Mouse (Mus musculus): ENCODE measurements around the gene Lrrc4. TPM values are rescaled to one million over a fixed set of nuclear protein-coding genes. Genes with fewer than 3 reads are reported as not detected.
A peak's percentile ranks its signal among the peaks of the same experiment; 100 is the strongest.

The Lrrc4 gene
- polyA plus RNA-seq, 1 experiment from 2014 or later = 5.6 TPM

DNA sequence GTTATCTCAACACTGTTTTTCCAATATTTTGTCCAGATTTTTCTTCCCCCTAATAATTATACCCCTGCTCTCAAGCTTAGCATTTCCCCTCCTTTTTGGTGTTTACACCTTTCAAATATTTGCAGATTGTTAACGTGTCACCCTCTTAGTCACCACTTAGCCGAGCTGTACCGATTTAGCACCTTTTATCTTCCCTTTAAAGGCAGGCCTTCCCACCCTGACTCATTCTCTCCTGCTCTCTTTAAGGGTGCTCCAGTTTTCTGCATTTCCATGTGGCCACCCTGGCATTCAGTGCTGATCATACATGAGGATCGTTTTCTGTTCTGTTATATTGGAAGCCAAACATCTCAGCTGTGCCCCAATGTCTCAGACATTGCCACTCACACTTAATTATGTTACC is 41.9 kb downstream of the Lrrc4 start:
- ATAC-seq (ENCODE audit: low FRiP score) = no peak
- Histone ChIP-seq H3K36me3 (no peaks in the 10 kb centered on the region), H3K27ac (no peak overlapping the region), H3K9ac (no peak overlapping the region), H3K4me2 (no peak overlapping the region), H3K9me3 (no peaks in the 10 kb centered on the region), H3K27me3 (no peaks in the 10 kb centered on the region), H3K4me1 (replicated peaks) (peaks cover 30% of the 10 kb centered on the region), H3K4me3 (no peak overlapping the region)
- WGBS = 91% methylated on average over 4 of the region's 4 CpGs

DNA sequence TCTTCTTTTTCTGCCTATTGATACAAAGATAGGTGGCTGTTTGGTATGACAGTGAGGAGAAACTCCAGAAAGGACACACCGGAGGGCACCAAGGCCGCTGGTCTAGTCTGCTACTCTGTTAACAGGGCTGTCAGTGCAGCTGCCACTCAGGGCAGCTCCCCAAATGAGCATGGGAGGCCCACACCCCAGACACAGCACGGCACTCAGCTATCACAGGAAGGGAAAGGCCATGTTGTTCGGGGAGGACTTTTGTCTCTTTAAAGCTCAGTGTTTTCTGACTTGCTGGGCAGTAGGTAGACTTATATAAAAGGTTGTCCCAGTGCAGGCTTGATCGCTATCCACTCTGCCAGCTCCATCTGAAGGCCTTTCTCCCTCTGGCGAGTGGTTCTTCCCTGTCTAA is 44.4 kb downstream of the Lrrc4 start:
- WGBS = 61% methylated on average over 6 of the region's 6 CpGs

DNA sequence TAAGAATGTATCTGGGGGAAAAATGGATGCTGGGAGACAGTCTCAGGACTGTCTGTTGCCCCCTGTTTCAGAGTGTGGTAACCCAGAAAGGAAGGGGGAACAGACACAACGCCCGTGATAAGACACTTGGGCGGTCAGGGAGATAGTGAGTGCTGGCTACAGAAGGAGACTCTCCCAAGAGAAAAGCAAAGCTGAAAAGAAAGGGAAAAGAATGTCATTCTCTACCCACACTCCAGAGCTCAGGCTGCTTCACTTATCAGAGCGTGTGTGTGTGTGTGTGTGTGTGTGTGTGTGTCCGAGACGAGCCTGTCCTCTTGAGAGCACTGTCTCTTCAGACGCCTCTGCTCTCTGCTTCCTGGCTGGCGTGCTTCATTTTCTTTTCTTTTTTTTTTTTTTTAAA is 45.8 kb downstream of the Lrrc4 start:
- peaks cover 48% of the 10 kb centered on the region for H3K4me1 ChIP-seq (replicated peaks)
- ATAC-seq (ENCODE audit: low FRiP score) = no peak
- WGBS = 70% methylated on average over 8 of the region's 8 CpGs

More for the DNA sequence above, 44.4 kb downstream of the Lrrc4 start:
- no peak overlapping the region for H3K4me2 ChIP-seq
- no peaks in the 10 kb centered on the region for H3K27me3 ChIP-seq
- H3K27ac ChIP-seq = no peak overlapping the region
- no peak overlapping the region for H3K9ac ChIP-seq
- no peaks in the 10 kb centered on the region for H3K36me3 ChIP-seq
- H3K9me3 ChIP-seq = no peaks in the 10 kb centered on the region
- H3K4me1 ChIP-seq (replicated peaks) = peaks cover 45% of the 10 kb centered on the region
- no peak for ATAC-seq (ENCODE audit: low FRiP score)
- no peak overlapping the region for H3K4me3 ChIP-seq

DNA sequence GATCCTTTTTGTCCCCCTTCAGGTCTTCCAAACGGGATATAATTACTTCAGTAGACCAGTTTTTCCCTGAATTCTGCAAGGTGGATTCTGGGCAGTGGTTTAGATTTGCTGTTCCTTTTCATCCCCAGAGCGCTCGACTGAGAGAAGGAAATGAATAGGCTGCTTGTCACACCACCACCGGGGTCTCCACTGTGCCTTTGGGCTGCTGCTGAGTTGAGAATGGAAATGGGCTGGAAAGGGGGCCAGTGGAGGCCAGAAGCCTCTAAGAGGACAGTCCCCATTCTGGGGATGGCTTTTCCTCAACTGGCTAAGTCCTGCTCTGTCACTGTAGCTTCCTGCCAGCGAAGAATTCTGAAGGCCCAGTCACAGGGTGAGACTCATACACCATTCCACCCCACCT is 47.6 kb downstream of the Lrrc4 start:
- Histone ChIP-seq H3K4me3 (no peak overlapping the region), H3K4me1 (replicated peaks) (peaks cover 42% of the 10 kb centered on the region), H3K27ac (peak overlapping the region; percentile 32; the same call in 1 of the 2 replicates), H3K4me2 (no peak overlapping the region), H3K9ac (no peak overlapping the region), H3K36me3 (no peaks in the 10 kb centered on the region), H3K27me3 (no peaks in the 10 kb centered on the region), H3K9me3 (no peaks in the 10 kb centered on the region)
- WGBS = 36% methylated on average over 5 of the region's 5 CpGs
- ATAC-seq (ENCODE audit: low FRiP score) = no peak

More for the DNA sequence above, 45.8 kb downstream of the Lrrc4 start:
- Histone ChIP-seq H3K9ac (no peak overlapping the region), H3K4me3 (no peak overlapping the region), H3K9me3 (no peaks in the 10 kb centered on the region), H3K27me3 (no peaks in the 10 kb centered on the region), H3K27ac (no peak overlapping the region), H3K36me3 (no peaks in the 10 kb centered on the region), H3K4me2 (no peak overlapping the region)

- Histone ChIP-seq H3K9ac (no peak overlapping the region), H3K4me2 (no peak overlapping the region), H3K4me1 (replicated peaks) (peaks cover 36% of the 10 kb centered on the region), H3K9me3 (no peaks in the 10 kb centered on the region), H3K27ac (peak overlapping the region; percentile 40; the same call in 1 of the 2 replicates), H3K27me3 (no peaks in the 10 kb centered on the region), H3K36me3 (no peaks in the 10 kb centered on the region), H3K4me3 (no peak overlapping the region)
- 38% methylated on average over 4 of the region's 4 CpGs for WGBS
- 0 out of 2 replicates have a peak, but pooled peaks have one; percentile 21 for ATAC-seq (ENCODE audit: low FRiP score)
These were observed 48.4 kb downstream of the Lrrc4 start for GRCm38 (mm10) chr6:28783082-28783647.

DNA sequence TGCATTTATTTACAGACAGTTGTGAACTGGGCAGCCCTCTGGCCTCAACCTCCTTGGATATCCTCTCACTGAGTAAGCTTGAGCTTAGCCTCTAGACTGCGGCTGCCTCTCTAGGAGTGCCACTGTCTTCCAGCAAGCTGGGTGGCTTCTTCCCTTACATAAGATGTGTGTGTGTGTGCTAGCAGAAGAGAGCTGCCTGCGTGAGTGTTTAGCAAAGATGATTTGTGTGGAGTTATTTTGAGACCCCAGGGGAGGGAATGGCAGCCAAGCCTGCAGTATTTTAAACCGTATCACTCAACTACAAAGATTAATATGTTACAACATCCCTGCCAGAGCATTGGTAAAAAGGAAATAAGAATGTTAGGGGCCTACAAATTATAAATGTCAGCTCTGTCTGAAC is 49.9 kb downstream of the Lrrc4 start:
- Histone ChIP-seq H3K27ac (0 out of 2 replicates have a peak overlapping the region, but pooled peaks have one; percentile 44), H3K27me3 (no peaks in the 10 kb centered on the region), H3K4me3 (no peak overlapping the region), H3K36me3 (no peaks in the 10 kb centered on the region), H3K9ac (no peak overlapping the region), H3K4me2 (no peak overlapping the region), H3K4me1 (replicated peaks) (peaks cover 32% of the 10 kb centered on the region), H3K9me3 (no peaks in the 10 kb centered on the region)
- 63% methylated on average over 3 of the region's 3 CpGs for WGBS
- no peak for ATAC-seq (ENCODE audit: low FRiP score)

DNA sequence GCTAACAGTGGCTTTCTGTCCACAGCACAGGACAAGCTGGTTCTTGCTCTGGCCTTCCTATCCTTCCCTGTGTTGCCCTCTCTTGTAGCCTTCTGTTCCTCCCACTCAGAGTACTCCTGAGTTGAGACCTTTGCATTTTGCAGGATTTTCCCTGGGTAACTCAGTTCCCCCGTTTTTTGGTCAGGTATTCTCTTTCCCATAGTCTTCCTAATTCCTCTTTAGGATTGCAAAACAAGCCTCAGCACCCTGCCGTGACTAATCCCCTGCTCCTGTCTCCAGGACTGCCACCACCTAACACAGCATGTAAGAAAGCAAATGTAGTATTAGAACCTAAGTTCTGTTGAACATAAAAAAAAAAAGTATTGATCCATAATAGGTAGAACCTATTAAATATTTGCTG is 60.2 kb downstream of the Lrrc4 start:
- Histone ChIP-seq H3K4me1 (replicated peaks) (peaks cover 9% of the 10 kb centered on the region; the same call in 1 of the 2 replicates), H3K9me3 (no peaks in the 10 kb centered on the region), H3K4me2 (no peak overlapping the region), H3K27ac (0 out of 2 replicates have a peak overlapping the region, but pooled peaks have one; percentile 49), H3K27me3 (no peaks in the 10 kb centered on the region), H3K4me3 (no peak overlapping the region), H3K36me3 (no peaks in the 10 kb centered on the region), H3K9ac (no peak overlapping the region)
- ATAC-seq (ENCODE audit: low FRiP score) = no peak
- 41% methylated on average over 2 of the region's 2 CpGs for whole genome bisulfite sequencing

GRCm38 (mm10) chr6:28767891-28768481 is 63.6 kb downstream of the Lrrc4 start:
- Histone ChIP-seq H3K27ac (no peak overlapping the region), H3K4me2 (no peak overlapping the region), H3K9ac (no peak overlapping the region), H3K9me3 (no peaks in the 10 kb centered on the region), H3K27me3 (no peaks in the 10 kb centered on the region), H3K4me1 (replicated peaks) (peaks cover 9% of the 10 kb centered on the region; the same call in 1 of the 2 replicates), H3K4me3 (no peak overlapping the region), H3K36me3 (no peaks in the 10 kb centered on the region)
- 82% methylated on average over 6 of the region's 6 CpGs for WGBS
- no peak for ATAC-seq (ENCODE audit: low FRiP score)

DNA sequence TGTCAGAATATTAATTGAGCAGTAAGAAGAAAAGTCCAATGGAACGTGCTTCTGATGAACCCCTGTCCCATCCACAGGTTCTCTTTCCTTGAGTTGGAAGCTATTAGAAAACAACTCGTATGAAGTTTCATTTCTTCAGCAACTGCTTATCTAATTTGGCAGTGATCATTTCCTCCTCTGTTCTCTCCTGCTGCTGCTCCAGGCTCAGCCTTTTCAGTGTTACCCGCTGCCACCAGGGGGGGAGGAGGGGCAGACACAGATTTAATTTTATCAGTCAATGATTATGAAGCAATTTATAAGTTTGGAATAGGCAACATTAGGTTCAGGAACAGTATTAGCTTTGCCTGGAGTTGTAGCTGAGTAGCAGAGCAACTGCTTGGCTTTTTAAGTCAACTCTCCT is 64.9 kb downstream of the Lrrc4 start:
- no peak overlapping the region for H3K27ac ChIP-seq
- H3K4me3 ChIP-seq = no peak overlapping the region
- no peak for ATAC-seq (ENCODE audit: low FRiP score)
- WGBS = 84% methylated on average over 3 of the region's 3 CpGs
- H3K9ac ChIP-seq = no peak overlapping the region
- H3K36me3 ChIP-seq = no peaks in the 10 kb centered on the region
- peaks cover 20% of the 10 kb centered on the region for H3K4me1 ChIP-seq (replicated peaks)
- H3K9me3 ChIP-seq = no peaks in the 10 kb centered on the region
- no peaks in the 10 kb centered on the region for H3K27me3 ChIP-seq
- no peak overlapping the region for H3K4me2 ChIP-seq

DNA sequence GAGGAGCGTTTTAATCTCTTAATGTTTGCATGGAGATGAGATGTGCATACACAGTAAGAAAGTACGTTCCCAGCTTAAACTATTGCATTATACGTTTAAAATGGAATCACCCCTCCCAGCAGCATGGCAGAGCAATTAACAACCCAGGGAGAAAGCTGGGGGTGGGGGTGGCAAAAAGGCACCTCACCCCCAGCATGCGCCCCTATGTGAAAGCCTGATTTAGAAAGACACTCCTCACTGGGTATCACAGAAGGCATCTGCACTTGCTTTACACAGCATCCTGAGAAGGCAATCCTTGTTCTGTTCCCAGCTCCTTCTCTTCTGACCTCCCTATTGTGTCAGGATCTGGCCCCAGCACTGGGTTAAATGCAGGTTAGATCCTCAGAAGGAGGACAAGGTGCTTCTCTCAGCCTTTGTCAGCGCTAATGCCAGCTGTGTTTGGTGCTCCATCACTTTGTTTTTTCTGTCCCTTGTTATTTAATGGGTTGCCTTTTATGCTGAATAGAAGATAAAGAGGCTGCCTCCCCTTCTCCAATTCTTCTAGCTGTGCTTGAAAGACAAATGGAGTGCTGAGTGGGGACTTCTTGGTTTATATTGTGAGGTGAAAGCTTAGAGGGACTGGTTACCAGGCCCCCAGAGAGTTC is 69.3 kb downstream of the Lrrc4 start:
- WGBS = 12% methylated on average over 5 of the region's 5 CpGs

DNA sequence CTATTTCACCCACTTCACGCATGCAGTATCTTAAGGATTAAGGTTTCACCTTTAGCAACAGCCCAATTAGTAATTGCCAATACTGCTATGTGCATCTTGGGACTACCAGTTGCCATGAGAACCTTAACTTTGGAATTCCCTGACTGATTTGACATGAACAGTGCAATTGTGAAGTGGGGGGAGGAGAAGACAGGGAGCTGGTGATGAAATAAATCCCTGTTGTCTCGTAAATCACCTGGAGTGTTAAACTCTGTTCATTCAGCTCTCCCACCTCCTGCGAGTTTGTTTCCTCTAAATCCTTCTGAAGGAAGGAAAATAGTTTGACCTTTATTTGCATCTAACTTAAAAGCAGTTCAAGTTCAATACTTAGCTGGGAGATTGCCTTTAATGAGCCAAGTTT is 69.8 kb downstream of the Lrrc4 start:
- Histone ChIP-seq H3K27me3 (no peaks in the 10 kb centered on the region), H3K36me3 (no peaks in the 10 kb centered on the region), H3K4me3 (no peak overlapping the region), H3K9me3 (no peaks in the 10 kb centered on the region), H3K27ac (no peak overlapping the region), H3K4me1 (replicated peaks) (peaks cover 29% of the 10 kb centered on the region), H3K9ac (no peak overlapping the region), H3K4me2 (no peak overlapping the region)
- WGBS = 32% methylated on average over 3 of the region's 3 CpGs
- ATAC-seq (ENCODE audit: low FRiP score) = no peak

More for the DNA sequence above, 69.3 kb downstream of the Lrrc4 start:
- Histone ChIP-seq H3K4me1 (replicated peaks) (peaks cover 24% of the 10 kb centered on the region), H3K27me3 (no peaks in the 10 kb centered on the region), H3K4me3 (no peak overlapping the region), H3K4me2 (no peak overlapping the region), H3K36me3 (no peaks in the 10 kb centered on the region), H3K27ac (no peak overlapping the region), H3K9ac (no peak overlapping the region), H3K9me3 (no peaks in the 10 kb centered on the region)
- ATAC-seq (ENCODE audit: low FRiP score) = no peak

GRCm38 (mm10) chr6:28758293-28758692 is 73.3 kb downstream of the Lrrc4 start:
- Histone ChIP-seq H3K9ac (no peak overlapping the region), H3K36me3 (no peaks in the 10 kb centered on the region), H3K4me3 (no peak overlapping the region), H3K4me1 (replicated peaks) (peaks cover 49% of the 10 kb centered on the region), H3K27ac (no peak overlapping the region), H3K27me3 (no peaks in the 10 kb centered on the region), H3K4me2 (no peak overlapping the region), H3K9me3 (no peaks in the 10 kb centered on the region)
- WGBS = 83% methylated on average over 4 of the region's 4 CpGs
- ATAC-seq (ENCODE audit: low FRiP score) = no peak
